Mouse (Mus musculus) cerebellum, postnatal 14 days (tissue): Measurements from ENCODE around the gene Kars.

Experiments used
- DNase-seq, 2 experiments: peaks; one replicate each; pipeline ENCODE4 v3.0.0; 2021; ENCODE audit warnings: mixed read lengths in 2 of 2

Gene Kars

DNA sequence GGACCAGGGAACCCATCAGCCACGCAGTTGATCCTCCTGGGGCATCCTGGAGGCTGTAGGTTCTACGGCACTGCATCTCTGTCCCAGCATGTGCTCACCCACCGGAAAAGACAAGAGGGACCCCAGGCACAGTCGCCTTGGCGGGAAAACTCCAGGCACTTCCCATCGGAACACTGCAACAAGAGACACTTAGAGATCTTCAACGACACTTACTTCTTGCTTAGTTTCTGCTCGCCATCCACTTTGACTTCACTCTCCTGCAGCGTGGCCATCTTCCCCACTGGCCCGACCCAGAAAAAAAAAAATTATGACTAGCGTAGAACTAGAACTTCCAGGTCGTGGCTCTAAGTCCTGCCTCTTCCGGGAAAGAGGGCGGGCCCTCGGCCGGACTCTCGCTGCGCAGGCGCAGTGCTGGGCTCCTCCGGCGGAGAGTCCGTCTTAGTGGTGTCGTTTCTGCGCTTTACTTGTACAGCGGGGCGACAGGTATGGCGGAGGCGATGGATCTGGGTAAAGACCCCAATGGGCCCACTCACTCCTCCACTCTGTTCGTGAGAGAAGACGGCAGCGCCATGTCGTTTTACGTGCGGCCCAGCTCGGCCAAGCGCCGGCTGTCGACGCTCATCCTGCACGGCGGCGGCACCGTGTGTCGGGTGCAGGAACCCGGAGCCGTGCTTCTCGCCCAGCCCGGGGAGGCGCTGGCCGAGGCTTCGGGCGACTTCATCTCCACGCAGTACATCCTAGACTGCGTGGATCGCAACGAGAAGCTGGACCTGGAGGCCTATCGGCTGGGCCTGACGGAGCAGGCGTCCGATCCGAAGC is at the start of gene Kars, which contains the start of gene Terf2ip:
TSS of gene Kars (minus strand) at position 327 of the 819 bp plus-strand sequence.
TSS of gene Terf2ip (plus strand) at position 402 of the 819 bp plus-strand sequence.
- DNase-seq = peak; percentile 94 to 96

DNA sequence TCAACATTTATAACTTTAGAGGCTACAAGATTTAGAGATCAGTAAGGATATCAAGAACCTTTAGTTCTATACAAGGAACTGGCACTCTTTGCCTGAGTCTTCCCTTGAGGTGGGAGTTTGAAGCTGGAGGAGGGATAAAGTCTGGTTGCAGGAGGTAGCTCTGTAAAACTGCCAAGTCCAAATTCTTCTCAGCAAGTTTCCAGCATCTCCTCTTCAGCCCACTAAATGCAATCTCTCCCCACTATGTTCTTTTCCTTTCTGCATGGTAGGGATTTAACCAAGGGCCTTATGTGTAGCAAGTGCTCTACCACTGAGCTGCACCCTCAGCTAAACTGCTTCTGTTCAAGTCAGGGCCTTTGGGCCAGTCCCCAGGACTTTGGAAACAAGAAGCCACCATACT is 43.3 kb upstream of the Kars start:
- no peak for DNase-seq

DNA sequence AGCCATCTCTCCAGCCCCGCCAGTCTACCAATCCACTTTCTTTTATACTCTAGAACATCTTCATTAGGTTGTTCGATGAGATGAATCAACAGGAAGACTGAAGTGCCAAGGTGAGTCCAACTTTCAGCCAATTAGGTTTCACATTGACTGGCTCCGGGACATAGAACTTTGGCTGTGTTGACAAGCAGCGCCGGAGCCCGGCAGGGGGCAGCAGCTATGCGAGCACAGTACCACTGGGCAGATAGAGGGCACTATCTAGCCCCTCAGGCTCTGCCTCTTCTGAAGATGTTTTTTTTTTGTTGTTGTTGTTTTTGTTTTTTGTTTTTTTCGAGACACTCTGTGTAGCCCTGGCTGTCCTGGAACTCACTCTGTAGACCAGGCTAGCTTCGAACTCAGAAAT is 40.4 kb upstream of the Kars start:
- DNase-seq = no peak

DNA sequence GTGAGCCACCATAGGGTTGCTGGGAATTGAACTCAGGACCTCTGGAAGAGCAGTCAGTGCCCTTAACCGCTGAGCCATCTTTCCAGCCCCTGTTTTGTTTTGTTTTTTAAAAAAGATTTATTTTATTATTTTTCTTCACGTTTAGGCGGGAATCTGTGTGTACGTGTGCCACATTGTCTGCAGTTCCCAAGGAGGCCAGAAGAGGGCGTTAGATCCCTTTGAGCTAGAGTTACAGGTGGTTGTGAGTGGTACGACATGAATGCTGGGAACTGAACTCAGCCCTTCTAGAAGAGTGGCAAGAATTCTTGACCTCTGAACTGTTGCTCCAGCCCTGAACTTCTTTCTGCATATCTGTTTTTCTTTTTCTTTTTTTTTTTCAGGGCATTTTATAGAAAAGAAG is 38.9 kb upstream of the Kars start:
- no peak for DNase-seq

DNA sequence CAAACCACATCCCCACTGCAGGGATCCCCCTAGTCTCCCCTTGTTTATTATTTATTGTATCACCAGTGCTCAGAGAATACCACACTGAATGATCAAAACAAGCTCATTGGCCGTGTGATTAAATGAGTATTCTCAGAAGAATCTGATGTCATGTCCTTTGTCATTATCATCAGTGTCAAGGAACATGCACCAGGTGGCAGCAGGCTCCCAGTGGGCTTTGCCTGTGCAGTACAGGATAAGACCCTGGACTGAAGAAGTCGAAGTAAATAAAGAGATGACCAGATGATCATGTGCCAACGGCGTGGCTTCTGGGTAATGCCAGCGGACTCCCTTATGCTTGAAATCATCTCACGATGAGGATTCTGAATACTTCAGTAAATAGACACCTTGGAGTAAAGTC is 37.2 kb upstream of the Kars start:
- peak in 1 of 2 experiments; percentile 35 for DNase-seq

DNA sequence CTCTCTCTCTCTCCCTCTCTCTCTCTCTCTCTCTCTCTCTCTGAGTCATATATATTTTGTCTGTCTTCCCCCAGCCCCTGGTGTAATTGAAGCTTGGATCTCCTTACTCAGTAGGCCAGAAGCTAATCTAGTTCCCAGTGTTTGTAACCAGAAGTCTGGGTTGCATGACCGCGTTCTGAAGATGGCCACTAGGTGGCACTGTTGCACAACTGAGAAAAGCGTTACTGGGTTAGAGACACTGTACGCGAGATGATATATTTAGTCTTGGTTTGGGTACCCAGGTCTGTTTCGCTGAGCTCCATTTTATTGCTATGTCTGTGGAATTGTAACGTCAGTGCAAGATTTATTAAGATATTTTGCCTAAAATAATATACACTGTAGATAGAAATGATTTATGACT is 34.8 kb upstream of the Kars start:
- peak; percentile 95 for DNase-seq

DNA sequence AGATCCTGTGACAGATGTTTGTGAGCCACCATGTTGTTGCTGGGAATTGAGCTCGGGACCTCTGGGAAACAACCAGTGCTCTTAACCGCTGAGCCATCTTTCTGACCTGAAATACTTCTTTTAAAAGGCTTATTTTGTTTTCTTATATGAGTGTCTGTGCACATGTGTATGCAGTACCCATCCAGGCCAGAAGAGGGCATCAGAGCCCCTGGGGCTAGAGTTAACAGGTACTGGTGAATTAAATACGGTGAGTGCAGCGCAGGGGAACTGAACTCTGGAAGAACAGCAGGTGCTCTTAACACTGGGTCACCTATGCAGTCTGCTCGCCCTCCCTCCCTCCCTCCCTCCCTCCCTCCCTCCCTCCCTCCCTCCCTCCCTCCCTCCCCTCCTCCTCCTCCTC is 34.1 kb upstream of the Kars start:
- peak in 1 of 2 experiments; percentile 39 for DNase-seq

DNA sequence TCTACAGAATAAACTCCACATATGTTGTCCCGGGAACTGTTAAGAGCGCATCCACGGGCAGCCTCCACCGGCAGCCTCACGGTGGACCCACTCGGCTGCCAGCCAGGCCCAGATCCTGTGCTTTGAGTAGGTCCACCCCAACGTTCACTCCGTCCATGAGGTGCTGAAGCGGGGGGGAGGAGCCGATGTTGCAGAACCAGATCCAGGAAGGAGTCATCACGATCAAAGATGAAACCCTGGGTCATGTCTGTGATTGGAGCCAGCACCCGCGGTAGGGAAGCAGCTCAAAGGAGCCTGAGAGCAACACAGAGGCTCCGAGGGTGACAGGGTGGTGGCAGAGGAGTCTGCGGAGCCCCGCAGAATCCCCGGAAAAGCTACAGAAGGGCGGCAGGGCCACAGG is 26.4 kb upstream of the Kars start:
- no peak for DNase-seq

DNA sequence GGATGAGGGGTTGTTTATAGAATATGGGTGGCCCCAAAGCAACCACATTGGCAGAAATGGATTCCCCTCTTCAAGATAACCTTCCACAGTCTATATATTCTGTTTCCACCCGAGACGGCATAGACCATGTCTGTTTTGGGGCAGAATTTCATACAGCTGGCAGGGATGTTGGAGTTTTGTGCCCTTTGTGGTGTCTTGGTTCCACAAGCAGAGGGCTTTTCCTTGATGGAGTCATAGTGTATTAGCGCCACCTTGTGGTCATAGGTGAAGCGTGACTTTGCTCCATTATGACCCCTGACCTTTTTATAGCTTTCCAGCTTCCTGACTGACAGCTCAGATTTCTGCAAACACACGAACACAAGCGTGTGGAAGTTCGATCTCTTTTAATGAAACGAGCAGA is 23.5 kb upstream of the Kars start:
- peak; percentile 54 to 62 for DNase-seq

DNA sequence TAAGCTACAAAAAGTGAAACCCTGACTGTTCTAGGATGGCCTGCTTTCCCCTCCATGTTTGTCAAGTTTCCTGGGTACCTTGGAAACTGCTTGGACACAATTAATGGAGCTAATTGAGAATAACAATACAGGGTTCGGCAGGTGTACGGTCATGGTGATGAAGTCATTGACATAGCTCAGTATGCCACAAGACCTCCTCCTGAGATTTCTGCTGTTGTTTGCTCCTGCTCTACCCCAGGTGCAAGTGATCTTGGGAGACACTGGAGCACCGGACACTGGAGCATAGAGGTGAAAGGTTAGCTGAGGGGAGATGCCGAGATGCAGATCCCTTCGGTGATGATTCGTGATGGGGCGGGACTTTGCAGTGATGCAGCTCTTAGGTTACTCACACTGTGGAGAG is 21.9 kb upstream of the Kars start:
- DNase-seq = no peak

DNA sequence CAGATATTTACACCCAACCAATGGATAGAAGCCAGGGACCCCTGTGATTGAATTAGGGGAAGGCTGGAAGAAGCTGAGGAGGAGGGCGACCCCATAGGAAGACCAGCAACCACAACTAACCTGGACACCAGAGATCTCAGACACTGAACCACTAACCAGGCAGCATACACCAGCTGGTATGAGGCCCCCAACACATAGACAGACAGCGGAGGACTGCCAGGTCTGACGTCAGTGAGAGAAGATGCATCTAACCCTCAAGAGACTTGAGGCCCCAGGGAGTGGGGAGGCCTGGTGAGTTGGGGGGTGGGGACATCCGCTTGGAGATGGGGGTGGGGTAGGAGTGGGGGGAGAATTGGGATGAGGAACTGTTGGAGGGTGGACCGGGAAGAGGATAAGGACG is 19.5 kb upstream of the Kars start:
- no peak for DNase-seq

DNA sequence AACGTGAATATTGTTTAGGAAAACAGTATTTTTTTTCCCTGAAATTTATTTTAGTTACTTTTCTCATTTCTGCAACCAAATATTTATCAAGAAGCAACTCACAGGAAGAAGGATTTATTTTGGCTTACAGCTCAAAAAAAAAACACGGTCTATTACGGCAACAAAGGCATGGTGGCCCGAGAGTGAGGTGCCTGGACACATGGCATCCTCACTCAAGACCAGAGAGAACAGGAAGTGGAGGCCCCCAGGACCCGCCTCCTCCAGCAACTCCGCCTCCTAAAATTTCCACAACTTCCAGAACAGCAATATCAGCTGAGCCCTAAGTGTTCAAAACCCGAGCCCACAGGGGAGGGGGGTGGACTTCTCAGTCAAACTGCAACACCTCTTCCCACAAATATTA is 18.3 kb upstream of the Kars start:
- no peak for DNase-seq

DNA sequence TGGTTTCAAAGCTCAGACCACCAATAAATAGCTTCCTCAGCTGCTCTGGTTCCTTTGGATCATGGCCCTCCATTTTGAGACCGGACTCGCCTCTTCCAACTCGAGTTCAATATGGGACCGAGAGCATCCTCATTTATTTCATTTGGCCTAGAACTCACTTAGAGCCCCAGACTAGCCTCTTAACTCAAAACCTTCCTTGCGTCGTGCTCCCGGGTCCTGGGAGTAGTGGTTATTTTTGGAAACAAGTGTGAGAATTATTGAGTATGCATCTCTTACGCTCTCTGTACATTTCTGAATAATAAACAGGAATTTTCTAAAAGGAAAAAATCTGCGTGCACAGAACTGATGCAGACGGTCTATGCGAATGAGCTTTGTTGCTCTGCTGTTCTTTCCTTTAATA is 3.8 kb upstream of the Kars start, which contains the start of gene Gm6793:
TSS of gene Gm6793 (minus strand) at position 101 of the 400 bp plus-strand sequence.
- no peak for DNase-seq

DNA sequence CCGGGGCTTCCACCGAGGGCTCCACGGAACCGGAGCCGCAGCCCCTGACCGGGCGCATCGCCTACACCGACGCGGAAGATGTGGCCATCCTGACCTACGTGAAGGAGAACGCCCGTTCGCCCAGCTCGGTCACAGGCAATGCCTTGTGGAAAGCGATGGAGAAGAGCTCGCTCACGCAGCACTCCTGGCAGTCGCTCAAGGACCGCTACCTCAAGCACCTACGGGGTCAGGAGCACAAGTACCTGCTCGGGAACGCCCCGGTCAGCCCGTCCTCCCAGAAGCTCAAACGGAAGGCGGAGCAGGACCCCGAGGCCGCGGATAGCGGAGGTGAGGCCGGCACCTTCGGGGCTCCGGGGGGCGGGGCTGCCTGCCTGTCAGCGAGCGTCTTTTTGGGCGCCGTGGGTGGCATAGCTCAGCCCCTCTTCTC is 706 bp upstream of the Kars start:
- peak; percentile 57 to 72 for DNase-seq

DNA sequence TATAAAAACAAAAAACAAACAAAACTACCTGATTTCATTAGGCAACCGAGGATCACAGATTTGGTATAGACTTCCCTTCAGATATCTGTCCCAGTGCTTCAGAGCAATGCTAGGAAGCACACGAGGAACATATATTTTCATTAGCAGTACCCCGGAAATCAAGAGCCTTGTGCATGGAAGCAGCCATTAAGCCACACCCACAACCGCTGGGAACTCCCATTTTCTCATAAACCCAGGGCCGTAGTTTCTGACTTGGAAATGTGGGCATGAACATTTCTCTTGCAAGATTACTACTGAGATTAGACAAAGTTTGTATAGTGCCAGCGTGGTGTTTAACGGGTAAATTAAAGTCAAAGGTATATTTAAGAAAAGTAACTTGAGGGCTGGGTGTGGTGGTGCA is 1.6 kb downstream of the Kars start:
- DNase-seq = no peak

DNA sequence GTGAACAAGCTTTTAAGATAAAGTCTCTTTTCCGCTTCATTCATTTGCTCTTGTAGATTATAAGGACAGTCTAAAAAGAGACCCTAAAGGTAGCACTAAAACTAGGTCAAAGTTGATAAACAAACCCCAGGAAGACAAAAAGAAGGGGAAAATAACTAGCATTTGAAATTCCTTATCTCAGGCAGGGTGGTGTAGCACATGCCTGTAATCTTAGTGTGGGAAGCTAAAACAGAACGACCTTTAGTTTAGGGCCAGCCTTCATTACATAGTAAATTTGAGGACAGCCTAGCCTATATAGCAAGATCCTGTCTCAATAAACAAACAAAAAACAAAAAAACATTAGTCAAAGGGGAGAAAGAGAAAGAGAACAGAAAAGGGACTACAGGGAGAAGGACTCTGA is 3.5 kb downstream of the Kars start:
- DNase-seq = no peak

DNA sequence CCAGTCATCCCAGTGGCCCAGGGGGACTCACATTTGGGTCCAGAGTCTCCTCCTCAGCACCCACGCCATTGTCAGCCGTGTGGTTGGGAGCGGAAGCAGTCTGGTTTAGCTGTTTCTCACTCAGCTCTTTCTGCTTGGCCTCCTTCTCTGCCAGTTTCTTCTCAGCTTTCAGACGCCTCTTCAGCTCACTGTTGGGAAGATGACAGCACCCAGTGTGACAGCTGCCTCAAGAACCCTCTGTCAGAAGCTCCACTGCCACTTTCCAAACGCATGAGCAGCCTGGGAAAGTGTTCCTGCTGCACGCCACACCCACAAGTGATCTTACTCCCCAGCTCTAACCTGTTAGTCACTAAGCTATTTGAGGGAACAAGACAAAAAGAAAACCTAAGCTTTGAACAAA is 5.5 kb downstream of the Kars start:
- DNase-seq = no peak

DNA sequence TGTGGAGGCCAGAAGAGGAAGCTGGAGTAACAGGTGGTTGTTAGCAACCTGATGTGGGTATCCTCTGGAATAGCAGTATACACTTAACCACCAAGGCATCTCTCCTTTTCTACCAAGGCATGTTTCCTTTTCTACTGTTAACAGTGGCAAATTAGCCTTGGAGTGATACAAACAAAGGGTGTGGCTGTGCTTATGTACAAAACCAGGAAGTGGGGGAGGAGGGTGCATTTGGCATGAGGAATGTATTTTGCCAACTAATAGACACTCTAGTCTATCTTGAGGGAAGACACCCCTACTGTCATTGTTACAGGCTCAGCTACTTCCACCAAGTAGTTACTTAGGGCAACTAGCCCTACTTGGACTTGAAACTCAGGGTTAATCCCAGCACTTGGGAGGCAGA is 6.4 kb downstream of the Kars start:
- DNase-seq = no peak

DNA sequence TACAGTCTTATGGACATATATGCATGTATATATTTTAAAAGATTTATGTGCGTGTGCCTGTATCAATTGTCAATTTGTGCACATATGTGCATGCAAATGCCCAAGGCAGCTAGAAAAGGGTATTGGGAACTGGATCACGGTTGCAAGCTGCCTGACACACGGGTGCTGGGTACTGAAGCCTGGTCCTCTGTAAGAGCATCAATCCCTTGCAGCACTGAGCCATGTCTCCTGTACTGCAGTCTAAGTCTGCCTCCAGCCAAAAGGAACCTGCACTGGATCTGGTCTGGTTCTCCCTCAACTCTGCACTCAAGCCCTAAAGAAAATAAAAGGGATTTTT is 18.5 kb downstream of the Kars start:
- no peak for DNase-seq

DNA sequence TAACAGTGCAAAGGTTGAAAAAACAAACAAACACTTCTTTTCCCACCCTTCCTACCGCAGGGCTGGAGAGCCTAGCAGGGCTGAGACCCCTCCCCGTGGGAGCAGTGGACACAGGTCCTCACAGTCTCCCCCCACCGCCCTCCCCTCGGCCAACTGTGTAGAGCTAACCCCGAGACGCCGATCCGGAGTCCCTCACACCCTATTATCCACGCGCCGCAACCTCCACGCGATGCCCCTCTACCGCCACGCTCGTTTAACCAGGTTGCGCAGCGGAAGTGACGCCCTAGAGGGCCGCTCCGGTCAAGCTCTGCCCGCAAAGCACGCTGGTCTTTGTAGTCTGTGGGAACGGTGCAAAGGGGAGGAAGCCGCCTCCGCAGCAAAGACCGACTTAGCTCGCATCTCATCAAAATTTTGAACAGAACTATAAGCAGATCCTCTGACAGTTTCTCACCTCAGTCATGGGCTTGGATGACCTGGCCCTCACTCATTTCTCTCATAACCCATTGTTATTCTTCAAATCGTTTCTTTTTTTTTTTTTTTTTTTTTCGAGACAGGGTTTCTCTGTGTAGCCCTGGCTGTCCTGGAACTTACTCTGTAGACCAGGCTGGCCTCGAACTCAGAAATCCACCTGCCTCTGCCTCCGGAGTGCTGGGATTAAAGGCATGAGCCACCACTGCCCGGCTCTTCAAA is 19.0 kb downstream of the Kars start, which contains the start of gene Adat1:
TSS of gene Adat1 (minus strand) at position 290 of the 690 bp plus-strand sequence.
- peak; percentile 90 to 91 for DNase-seq

DNA sequence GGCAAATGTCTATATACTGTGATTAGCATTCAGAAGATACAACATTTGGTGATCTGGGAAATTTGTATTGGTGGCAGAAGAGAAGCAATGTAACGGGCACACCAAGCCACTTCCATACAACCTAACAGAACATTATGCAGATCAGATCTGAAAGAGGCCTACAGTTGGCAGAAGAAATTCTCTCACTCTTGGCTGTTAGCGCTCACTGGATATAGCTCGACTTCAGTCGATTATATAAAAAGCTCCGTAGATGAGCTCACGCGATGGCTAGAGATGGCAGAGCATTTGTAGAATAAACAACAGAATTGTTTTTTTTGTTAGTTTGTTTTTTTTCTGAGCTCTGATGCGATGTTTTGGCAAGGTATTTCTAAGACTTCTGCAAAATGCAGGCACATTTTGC is 19.8 kb downstream of the Kars start:
- no peak for DNase-seq

DNA sequence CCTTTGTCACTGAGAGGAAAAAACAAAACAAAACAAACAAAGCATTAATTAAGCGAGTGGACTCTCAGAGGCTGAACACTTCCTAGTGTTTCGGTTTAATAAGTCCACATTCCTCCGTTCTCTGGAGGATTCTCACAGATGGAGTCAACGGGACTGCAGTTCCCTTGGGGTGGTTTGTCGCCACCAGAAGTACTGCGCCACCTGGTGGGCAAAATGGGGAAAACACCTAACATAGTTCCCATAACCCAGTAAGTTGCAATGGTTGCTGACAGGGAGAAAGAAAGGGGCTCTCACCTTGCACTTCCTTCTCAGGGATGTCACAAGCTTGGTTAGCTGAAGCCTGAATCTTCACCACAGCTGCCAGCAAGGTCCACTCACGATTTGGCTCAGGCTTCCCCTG is 21.2 kb downstream of the Kars start:
- peak; percentile 88 to 92 for DNase-seq

DNA sequence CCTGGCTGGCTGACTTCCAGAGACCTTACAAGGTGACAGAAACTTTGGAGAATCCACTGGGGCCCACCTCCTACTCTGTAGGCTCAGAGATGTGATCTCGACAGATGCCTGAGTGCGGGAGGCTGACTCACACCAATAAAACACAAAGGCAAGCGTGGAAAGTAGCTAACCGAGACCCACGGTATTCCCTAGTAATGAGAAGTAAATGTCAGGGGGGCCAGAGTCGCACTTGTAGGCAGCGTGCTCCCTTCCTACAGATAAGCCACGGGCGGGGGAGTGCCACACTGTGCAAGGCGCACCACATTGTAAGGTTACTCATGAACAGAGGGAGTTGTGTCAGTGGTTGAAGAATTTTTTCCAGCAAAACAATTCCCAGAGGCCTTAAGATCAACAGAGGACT is 26.6 kb downstream of the Kars start:
- DNase-seq = no peak

DNA sequence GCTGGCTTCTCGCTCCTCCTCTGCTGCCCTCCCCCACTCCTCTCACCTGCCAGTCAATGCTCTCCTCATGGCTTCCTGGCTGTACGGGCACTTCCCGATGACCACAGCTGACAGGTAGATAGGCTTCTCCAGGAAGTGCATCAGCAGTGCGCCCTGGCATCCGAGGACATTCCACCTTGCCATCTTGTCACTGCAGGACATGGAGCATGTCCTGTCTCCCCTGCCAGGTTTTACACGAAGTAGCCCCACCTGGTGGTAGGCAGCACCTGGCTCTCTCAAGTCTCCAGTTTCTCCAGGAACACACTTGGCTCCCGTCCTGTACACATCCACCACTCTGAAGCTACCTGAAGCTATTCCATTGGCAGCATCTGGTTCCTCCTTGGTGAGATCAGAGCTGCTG is 29.0 kb downstream of the Kars start:
- DNase-seq = peak; percentile 72 to 75
